Mouse (Mus musculus) neural tube, embryonic 10.5 days (tissue): ENCODE data around the gene Bcl2a1b.
A peak's percentile ranks its signal among the peaks of the same experiment; 100 is the strongest.
"Not testable (repeated sequence)": the region's sequence is repeated elsewhere in the genome, so short reads cannot be mapped to it uniquely, and the experiment has no call there.

ENCODE experiments used
- DNase-seq: peaks from one replicate; pipeline ENCODE4 v3.0.0-alpha.2; 2017; ENCODE audit warnings: low spot score; ENCODE audit errors: extremely low spot score

Gene Bcl2a1b

DNA sequence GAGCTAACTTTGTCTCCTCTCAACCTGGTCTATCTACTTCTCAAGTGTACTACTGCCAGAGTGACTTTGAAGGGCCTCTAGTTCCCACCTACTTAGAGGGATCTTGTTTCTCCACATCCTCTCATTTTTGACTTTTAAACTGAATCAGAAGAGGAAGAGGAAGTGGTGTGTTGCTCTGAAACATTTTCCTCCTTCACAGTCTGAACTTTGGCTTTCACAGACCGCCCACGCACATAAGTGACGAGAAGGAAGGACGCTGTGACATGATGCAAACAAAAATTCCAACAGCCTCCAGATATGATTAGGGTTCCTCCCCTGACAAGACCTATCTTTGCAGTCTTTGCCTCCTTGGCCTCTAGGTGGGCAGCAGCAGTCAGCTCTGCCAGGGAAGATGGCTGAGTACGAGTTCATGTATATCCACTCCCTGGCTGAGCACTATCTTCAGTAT is at the start of gene Bcl2a1b, which contains the start of gene Gm29094:
Bcl2a1b (plus strand) TSS at position 241 of the 448 bp plus-strand sequence.
Gm29094 (plus strand) TSS at position 411 of the 448 bp plus-strand sequence.
- not testable (repeated sequence) for DNase-seq

- DNase-seq: not testable (repeated sequence)
Measured at GRCm38 (mm10) chr9:89172539-89172938, 26.5 kb upstream of the Bcl2a1b start.

- peak; percentile 15 for DNase-seq
Measured at GRCm38 (mm10) chr9:89178833-89179232, 20.2 kb upstream of the Bcl2a1b start.

GRCm38 (mm10) chr9:89179469-89179868 is 19.5 kb upstream of the Bcl2a1b start:
- DNase-seq: not testable (repeated sequence)

DNA sequence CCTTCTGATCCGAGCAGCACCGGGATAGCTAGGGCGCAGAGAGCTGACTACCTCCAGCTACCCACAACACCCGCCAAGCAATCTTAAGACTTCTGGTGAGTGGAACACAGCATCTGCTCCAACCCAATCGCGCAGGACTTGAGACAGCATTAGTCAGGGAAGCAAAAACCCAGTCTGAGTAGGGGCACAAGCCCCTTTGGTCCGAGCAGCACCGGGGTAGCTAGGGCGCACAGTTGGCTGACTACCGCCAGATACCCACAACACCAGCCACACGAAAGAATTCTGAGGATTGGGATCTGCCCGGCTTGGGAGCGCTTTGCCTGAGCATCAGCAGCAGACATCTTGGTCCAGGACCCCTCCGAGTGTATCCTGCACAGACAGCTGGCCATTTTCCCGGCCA is 12.0 kb upstream of the Bcl2a1b start:
- DNase-seq: not testable (repeated sequence)

DNA sequence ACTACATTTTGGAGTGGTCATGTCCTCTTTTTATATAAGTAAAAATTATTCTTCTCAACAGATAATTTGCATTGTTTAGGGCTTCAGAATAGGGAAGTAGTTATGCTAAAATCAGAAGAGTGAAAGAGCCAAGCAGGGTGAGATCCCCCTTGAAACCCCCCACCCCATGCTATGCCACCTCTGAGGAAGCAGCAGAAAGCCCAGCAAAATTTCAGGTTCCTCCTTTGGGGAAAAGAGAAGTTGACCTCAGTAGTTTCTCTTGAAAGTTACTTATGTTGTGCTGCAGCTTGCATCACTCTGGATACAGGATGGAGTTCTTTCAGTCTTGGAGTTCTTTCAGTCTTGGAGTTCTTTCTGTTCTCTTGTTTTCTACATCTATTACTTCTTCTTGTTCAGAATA is 3.5 kb upstream of the Bcl2a1b start:
- DNase-seq: not testable (repeated sequence)

GRCm38 (mm10) chr9:89197509-89197908 is 1.5 kb upstream of the Bcl2a1b start:
- not testable (repeated sequence) for DNase-seq

GRCm38 (mm10) chr9:89198349-89198748 is 660 bp upstream of the Bcl2a1b start:
- not testable (repeated sequence) for DNase-seq

GRCm38 (mm10) chr9:89202256-89202655 is 3.2 kb downstream of the Bcl2a1b start:
- DNase-seq: not testable (repeated sequence)

DNA sequence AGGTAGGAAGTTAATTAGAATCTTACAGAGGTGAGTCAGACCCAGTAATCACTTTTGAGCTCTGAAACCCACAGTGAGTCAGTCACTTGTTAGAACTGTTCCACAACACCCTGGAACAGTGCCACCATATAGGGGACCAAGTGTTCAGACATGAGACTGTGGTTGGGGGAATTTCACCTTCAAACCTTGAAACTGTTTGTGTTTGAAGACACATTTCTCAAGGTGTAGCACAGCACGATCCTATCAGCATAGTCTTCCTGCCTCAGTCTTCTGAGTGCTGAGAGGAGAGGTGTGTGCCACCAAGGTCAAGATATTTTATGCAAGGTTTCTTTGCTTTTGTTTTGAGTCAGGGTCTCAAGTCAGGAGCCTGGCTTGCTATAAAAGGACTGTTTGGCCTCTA is 9.9 kb downstream of the Bcl2a1b start:
- not testable (repeated sequence) for DNase-seq

DNA sequence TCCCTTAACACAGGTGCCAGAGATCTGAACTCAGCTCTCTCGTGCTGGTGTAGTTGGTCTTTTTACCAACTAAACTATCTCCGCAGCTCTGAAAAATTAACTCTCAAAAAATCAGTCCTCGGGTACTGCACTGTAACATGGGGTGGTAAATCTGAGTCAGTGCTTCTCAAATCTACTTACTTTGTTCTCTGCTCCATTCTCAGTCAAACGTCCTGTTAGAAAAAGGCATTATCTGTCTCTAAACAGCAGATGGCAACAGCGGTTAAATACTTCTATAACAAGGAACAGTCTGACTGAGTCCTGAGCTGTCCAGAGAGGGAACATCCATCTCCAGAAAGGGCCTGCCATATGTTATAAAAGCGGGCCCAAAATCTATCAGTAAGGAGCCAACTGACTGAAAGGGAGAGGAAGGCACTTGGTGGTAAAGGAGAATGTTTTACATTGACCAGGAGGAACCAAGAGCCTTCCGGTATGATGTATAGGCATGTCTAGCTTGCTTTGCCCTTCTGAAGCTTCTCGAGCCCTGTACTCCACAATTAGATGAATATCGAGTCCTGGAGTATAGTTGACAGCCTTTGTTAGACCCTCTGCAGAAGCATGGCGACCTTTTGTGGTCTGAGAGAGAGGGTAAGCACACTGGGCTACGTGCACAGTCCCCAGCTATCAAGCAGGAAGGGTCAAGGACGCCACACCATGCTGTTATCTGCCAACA is 11.5 kb downstream of the Bcl2a1b start, which contains the start of gene Mthfs:
Mthfs (plus strand) TSS at position 324 of the 712 bp plus-strand sequence.
- peak; percentile 18 for DNase-seq

GRCm38 (mm10) chr9:89211065-89211858 is 12.3 kb downstream of the Bcl2a1b start:
- not testable (repeated sequence) for DNase-seq

DNA sequence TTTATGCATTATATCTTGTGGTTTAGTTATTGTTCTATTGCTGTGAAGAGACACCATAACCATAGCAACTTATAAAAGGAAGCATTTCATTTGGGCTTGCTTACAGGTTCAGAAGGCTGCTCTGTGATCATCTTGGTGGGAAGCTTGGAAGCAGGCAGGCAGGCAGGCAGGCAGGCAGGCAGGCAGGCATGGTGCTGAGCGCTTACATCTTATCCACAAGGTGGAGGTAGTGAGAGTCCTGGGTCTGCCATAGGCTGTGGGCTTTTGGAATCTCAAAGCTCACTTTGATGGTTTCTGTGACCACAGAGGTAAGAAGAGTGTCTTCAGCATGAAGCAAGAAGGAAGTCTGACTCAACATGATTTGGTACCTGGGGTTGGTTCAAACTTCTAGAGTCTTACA is 13.4 kb downstream of the Bcl2a1b start:
- DNase-seq: not testable (repeated sequence)

DNA sequence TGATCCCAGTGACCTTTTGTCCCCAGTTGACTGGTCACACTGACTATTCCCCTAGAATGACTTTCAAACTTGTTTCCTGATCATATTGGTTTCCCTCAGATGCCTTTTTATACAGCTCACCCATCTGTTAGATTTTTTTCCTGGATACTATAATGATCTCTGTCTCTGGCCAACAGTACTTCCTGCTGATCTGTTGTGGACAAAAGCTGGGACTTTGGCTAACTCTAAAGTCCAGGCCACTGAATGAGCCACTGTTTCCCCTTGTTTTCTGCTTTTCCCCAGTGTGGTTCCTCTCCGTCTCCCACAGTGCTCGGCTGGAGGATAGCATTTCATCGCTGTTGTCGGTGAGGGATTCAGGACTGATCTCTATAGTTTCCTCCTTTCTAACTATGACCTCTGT is 19.2 kb downstream of the Bcl2a1b start:
- not testable (repeated sequence) for DNase-seq

DNA sequence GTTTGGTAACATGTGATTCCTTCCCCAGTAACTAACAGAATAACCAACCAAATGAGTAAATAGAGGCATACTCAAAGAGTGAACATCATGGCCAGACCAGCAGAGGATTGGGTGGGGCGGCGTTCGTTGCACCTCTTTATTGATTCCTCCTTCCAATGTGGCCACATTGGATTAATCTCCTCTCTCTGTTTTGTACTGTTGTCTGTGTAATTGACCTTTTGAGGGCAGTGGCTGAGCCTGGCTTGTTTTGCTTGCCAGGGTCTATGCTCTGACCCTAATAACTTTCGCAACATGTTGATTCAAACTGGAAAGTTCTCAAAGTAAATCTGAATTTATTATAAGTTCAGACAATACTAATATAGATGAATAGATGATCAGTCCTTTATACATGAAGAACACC is 20.7 kb downstream of the Bcl2a1b start:
- not testable (repeated sequence) for DNase-seq

DNA sequence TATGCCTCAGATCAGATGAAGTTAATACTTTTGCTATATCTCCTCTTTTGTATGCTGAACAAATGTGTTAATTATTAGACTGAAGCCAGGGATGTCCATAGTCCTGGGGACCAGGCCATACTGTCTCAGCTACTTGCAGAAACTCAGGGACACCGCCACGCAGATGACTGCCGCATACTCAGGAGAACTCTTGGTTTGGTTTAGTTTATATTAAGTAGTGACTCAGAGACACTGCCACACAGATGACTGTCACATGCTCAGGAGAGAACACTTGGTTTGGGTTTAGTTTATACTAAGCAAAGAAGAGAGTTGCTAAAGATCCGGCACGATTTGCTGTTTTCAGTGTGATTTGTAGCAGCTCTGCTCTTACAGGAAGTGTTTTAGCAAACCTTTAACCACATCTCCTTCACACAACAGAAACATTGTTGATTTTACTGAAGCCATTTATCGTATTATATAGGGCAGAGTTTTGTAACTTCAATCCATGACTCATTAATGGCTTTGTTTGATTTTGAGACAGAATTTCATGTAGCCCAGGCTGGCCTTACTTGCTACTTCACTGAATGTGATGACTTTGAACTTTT is 21.8 kb downstream of the Bcl2a1b start:
- not testable (repeated sequence) for DNase-seq

- no peak for DNase-seq
Measured at GRCm38 (mm10) chr9:89226071-89226470, 27.1 kb downstream of the Bcl2a1b start.

DNA sequence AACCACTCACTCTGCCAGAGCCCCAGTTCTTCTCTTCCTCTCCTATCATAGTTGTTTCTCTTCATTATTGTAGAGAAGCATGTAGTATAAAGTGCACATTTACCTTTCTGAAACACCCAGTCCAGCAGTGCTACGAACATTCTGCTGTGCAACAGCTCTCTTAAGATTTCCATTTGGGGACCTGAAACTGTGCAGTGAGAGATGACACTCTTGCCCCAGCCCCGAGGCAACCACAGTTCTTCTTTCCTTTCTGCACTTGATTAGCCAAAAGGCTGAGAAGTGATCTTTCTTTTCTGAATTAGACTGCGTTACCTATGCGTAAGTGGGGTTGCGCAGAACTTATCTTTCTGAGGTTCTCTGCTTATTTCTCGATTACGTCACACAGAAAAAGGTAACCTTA is 29.1 kb downstream of the Bcl2a1b start:
- no peak for DNase-seq

DNA sequence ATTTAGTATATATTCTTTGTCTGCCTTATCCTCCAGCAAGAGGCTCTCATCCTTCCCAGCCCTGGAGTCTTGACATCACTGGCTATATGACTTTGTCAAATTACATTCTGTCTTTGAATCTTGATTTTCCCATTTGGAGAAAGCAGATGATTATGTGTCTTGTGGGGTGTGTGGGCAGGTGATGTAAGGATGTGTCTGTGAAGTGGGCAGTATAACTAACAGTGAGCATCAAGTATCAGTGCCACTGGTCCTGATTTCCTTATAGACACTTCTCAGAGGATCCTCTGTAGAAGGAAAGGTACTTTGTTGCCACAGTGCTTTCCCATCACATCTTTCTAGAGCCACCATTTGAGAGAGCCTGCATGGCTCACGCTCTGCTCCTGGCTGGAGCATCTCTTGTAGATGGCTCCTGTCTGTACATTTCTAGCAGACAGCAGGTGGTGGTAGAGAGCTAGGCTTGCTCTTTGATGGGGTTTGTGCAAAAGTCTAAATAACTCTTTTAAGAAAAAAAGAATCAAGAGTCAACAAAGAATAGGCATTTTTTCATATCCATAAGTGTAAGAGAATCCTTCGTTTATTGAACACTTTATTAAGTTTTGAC is 32.0 kb downstream of the Bcl2a1b start:
- DNase-seq: not testable (repeated sequence)

GRCm38 (mm10) chr9:89237131-89237530 is 38.1 kb downstream of the Bcl2a1b start:
- DNase-seq: not testable (repeated sequence)

- not testable (repeated sequence) for DNase-seq
Measured at GRCm38 (mm10) chr9:89238976-89239505, 40.0 kb downstream of the Bcl2a1b start.
